Mouse (Mus musculus): ENCODE data around the gene Ky.

The Ky gene

DNA sequence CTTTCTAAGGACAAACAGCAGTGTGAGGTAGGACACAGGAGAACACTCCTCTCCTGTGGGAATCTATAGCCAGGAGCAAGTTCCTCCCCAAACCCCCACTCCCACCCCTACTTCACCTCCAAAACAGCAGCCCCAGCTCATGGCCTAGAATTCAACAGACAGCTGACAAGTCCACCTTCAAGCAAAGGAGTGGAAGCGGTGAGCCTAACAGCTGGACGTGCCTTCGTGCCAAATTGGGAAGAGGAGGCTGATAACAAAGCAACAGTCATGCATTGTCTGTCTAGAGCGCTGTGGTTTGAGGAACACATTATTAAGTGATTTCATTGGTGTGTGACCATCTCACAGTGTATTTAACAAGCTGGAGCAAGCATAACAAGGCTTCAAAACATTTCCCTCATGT, 4.4 kb upstream of the Ky start:
- ATAC-seq (ENCODE audit: insufficient number of reproducible peaks, low FRiP score, low TSS enrichment) = no peak

DNA sequence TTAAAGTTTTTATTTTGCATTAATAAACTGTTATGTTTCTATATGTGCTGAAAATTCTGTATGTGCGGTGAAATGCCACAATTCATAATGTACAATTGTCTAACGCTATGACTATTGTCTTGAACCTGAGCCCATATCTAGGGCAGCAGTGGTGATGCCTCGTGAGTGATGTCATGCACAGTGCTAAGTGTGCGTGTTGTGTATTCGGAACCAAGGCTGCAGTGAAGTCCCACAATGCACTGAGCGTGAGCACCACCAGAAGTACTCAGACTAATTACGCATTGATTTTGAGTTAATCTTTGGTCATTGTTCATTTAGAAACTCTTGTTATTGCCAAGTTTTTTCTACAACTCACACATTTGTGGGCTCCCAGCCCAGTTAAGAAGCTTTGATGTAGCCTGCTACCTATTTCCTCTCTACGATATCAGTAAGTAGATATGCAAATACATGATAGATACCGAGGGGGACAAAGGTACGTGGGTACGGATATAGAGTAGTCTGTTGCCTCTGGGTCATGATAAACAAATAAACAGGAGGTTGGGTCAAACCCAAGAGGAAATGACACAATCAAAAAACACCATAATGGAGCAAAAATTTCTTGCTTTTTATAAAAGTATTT, 3.4 kb upstream of the Ky start:
- no peak for ATAC-seq (ENCODE audit: insufficient number of reproducible peaks, low FRiP score, low TSS enrichment)

DNA sequence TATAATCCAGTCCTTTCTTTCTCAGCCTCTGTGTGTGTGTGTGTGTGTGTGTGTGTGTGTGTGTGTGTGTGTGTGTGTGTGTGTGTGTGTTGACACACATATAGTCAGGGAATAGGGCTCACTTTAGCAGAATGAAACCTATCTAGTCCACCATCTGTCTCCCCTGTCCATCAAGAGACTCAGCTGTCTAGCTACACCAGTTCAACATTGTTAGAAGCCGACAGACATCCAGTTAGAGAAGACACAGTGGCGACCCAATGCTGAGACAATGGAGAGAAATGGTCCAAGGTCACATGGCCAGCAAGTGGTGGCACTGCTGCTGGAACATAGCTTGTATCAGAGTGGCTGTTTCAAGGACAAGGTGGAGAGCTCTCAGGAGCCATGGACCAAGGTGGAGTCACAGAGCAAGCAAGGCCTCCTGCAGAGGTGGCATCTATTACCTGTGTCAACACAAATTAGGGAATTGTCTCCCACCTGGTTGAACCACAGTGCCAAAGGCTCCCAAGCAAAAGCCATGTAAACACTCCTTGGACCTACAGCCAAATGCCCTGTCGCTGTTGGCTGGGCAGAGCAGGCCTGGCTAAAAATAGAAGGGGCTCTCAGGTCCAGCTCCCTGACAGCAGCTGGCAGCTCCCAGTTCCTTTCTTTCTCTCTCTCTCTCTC, 703 bp upstream of the Ky start:
- ATAC-seq (ENCODE audit: insufficient number of reproducible peaks, low FRiP score, low TSS enrichment) = no peak

DNA sequence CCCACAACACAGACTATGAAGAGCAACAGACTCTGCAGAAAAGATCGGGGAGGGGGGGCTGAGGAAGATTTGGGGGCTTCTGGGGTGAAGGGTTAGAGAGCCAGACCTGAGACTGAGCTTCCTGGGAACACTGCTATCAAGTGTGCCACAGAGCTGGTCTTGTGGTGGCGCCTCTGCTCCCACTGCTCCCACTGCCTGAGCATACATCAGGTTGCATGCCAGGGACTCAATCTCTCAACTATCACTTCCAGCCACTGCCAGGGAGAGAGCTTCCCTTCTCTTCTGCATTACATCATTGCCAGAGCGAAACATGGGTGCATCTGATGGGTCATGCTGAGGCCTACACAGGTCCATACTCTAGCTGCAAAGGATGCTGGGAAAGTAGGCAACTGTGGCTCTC, 2.8 kb downstream of the Ky start:
- no peak for ATAC-seq (ENCODE audit: insufficient number of reproducible peaks, low FRiP score, low TSS enrichment)

- peak; percentile 51; the same call in 1 of the 2 replicates for ATAC-seq (ENCODE audit: insufficient number of reproducible peaks, low FRiP score, low TSS enrichment)
Observed at GRCm38 (mm10) chr9:102511423-102511822, 5.9 kb downstream of the Ky start.

GRCm38 (mm10) chr9:102513578-102513977, 8.0 kb downstream of the Ky start:
- ATAC-seq (ENCODE audit: insufficient number of reproducible peaks, low FRiP score, low TSS enrichment) = no peak

- peak; percentile 78 for ATAC-seq (ENCODE audit: insufficient number of reproducible peaks, low FRiP score, low TSS enrichment)
Observed at GRCm38 (mm10) chr9:102518443-102518842, 12.9 kb downstream of the Ky start.

GRCm38 (mm10) chr9:102521396-102521795, 15.8 kb downstream of the Ky start:
- no peak for ATAC-seq (ENCODE audit: insufficient number of reproducible peaks, low FRiP score, low TSS enrichment)

- ATAC-seq (ENCODE audit: insufficient number of reproducible peaks, low FRiP score, low TSS enrichment) = no peak
Observed at GRCm38 (mm10) chr9:102528106-102528505, 22.6 kb downstream of the Ky start.

- no peak for ATAC-seq (ENCODE audit: insufficient number of reproducible peaks, low FRiP score, low TSS enrichment)
Observed at GRCm38 (mm10) chr9:102528561-102528960, 23.0 kb downstream of the Ky start.

DNA sequence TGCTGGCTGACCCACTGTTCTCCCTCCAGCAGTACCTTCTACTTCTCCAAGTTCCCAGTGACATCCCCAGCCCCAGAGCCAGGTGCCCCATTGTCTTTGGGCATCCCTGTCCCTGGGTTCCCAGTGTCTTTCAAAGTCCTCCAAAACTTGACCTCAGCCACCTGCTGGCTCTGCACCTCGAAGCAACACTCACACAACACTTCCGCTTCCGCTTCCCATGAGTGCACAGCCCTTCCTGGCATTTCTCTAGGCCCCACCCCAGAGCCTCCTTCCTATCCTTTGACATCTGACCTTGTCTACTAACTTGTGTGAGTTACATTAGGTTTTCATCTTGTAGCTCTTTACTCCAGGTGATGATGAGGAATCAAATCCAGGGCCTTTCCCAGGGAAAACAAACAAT, 23.5 kb downstream of the Ky start:
- ATAC-seq (ENCODE audit: insufficient number of reproducible peaks, low FRiP score, low TSS enrichment) = no peak

GRCm38 (mm10) chr9:102531051-102531892, 25.7 kb downstream of the Ky start:
- no peak for ATAC-seq (ENCODE audit: insufficient number of reproducible peaks, low FRiP score, low TSS enrichment)

- no peak for ATAC-seq (ENCODE audit: insufficient number of reproducible peaks, low FRiP score, low TSS enrichment)
Observed at GRCm38 (mm10) chr9:102536968-102537367, 31.4 kb downstream of the Ky start.

- no peak for ATAC-seq (ENCODE audit: insufficient number of reproducible peaks, low FRiP score, low TSS enrichment)
Observed at GRCm38 (mm10) chr9:102539699-102540098, 34.1 kb downstream of the Ky start.

- no peak for ATAC-seq (ENCODE audit: insufficient number of reproducible peaks, low FRiP score, low TSS enrichment)
Observed at GRCm38 (mm10) chr9:102541666-102542065, 36.1 kb downstream of the Ky start.

GRCm38 (mm10) chr9:102542540-102542939, 37.0 kb downstream of the Ky start:
- no peak for ATAC-seq (ENCODE audit: insufficient number of reproducible peaks, low FRiP score, low TSS enrichment)

GRCm38 (mm10) chr9:102543761-102544115, 38.2 kb downstream of the Ky start:
- ATAC-seq (ENCODE audit: insufficient number of reproducible peaks, low FRiP score, low TSS enrichment) = no peak

GRCm38 (mm10) chr9:102544116-102544772, 38.7 kb downstream of the Ky start:
- ATAC-seq (ENCODE audit: insufficient number of reproducible peaks, low FRiP score, low TSS enrichment) = no peak

GRCm38 (mm10) chr9:102544773-102545366, 39.3 kb downstream of the Ky start:
- ATAC-seq (ENCODE audit: insufficient number of reproducible peaks, low FRiP score, low TSS enrichment) = no peak; the same call in 1 of the 2 replicates

GRCm38 (mm10) chr9:102545406-102546255, 40.1 kb downstream of the Ky start:
- no peak for ATAC-seq (ENCODE audit: insufficient number of reproducible peaks, low FRiP score, low TSS enrichment)

Data from cerebellum, adult (tissue).